In genomic region chr17:83238123-83239058, GRCm38 (mm10) we compare ENCODE assay signal across 12 mouse cellular contexts. TPM values are rescaled to one million over a fixed set of nuclear protein-coding genes. Genes with fewer than 3 reads are reported as not detected.
DNase-seq lines count a peak whose midpoint lies in the region; ATAC-seq lines count a peak whose summit lies in the region.
"Had no signal": no experiment of that assay in that cellular context is flagged by ENCODE, and none has a peak within 500 bp of the region (broad histone marks: within the 10 kb centered on the region; RNA-seq: fewer than 3 reads in every experiment).

No protein-coding gene starts in this region.

- peaks cover 14% of the 10 kb centered on the region for H3K4me1 ChIP-seq in kidney, embryonic 16.5 days (ENCODE audit: insufficient read depth, low read length)
- no peaks in the 10 kb centered on the region for H3K4me1 ChIP-seq in embryonic facial prominence, embryonic 11.5 days (ENCODE audit: control insufficient read depth, insufficient read depth, low read length)
- 0 out of 2 replicates have a peak, but pooled peaks cover 2% of the 10 kb centered on the region for H3K4me1 ChIP-seq in hindbrain, embryonic 11.5 days (replicated peaks; ENCODE audit: control insufficient read depth, insufficient read depth, low read length)
- no peaks in the 10 kb centered on the region for H3K4me1 ChIP-seq in midbrain, embryonic 14.5 days (ENCODE audit: control insufficient read depth, insufficient read depth, low read length)
- peaks cover 6% of the 10 kb centered on the region; the same call in 1 of the 2 replicates for H3K4me1 ChIP-seq in liver, embryonic 11.5 days (replicated peaks; ENCODE audit: control insufficient read depth, insufficient read depth, low read length)

- DNase-seq in kidney, postnatal 36 days, result no peak
- DNase-seq in embryonic facial prominence, embryonic 11.5 days (ENCODE audit: low spot score), result peak; percentile 24
- DNase-seq in hindbrain, embryonic 11.5 days (ENCODE audit: low spot score), result no peak
- DNase-seq in midbrain, embryonic 14.5 days, result no peak
- no peak for DNase-seq in liver, embryonic 11.5 days (ENCODE audit: low spot score)
- DNase-seq in layer of hippocampus, adult 9-10 months (ENCODE audit: low spot score), result no peak
- no peak for DNase-seq in right cerebral cortex, adult 2 months (ENCODE audit: low spot score in 2 of 2)
- DNase-seq: adrenal gland, adult 2 months; heart, postnatal 36 days; liver, postnatal 0 days had no signal

- no peaks in the 10 kb centered on the region for H3K36me3 ChIP-seq in kidney, embryonic 16.5 days (ENCODE audit: insufficient read depth, low read length)
- H3K36me3 ChIP-seq in embryonic facial prominence, embryonic 11.5 days (replicated peaks; ENCODE audit: control insufficient read depth, insufficient read depth, low read depth, low read length), result no peaks in the 10 kb centered on the region
- no peaks in the 10 kb centered on the region for H3K36me3 ChIP-seq in hindbrain, embryonic 11.5 days (ENCODE audit: control insufficient read depth, insufficient read depth, low read length)
- no peaks in the 10 kb centered on the region for H3K36me3 ChIP-seq in midbrain, embryonic 14.5 days (ENCODE audit: control insufficient read depth, insufficient read depth, low read length)
- no peaks in the 10 kb centered on the region for H3K36me3 ChIP-seq in liver, embryonic 11.5 days (ENCODE audit: control insufficient read depth, insufficient read depth, low read length)
- H3K36me3 ChIP-seq: G1E had no signal

- H3K4me2 ChIP-seq in kidney, embryonic 16.5 days (replicated peaks; ENCODE audit: low read depth, low read length), result no peak overlapping the region
- H3K4me2 ChIP-seq in embryonic facial prominence, embryonic 11.5 days (ENCODE audit: low read depth, low read length), result no peak overlapping the region
- H3K4me2 ChIP-seq in hindbrain, embryonic 11.5 days (replicated peaks; ENCODE audit: low read depth, low read length), result no peak overlapping the region
- H3K4me2 ChIP-seq in midbrain, embryonic 14.5 days (ENCODE audit: low read length), result no peak overlapping the region
- no peak overlapping the region for H3K4me2 ChIP-seq in liver, embryonic 11.5 days

- no peak overlapping the region for H3K27ac ChIP-seq in kidney, embryonic 16.5 days (ENCODE audit: low read length)
- H3K27ac ChIP-seq in embryonic facial prominence, embryonic 11.5 days (replicated peaks; ENCODE audit: low read depth, low read length), result no peak overlapping the region
- H3K27ac ChIP-seq in hindbrain, embryonic 11.5 days (ENCODE audit: low read depth, low read length), result no peak overlapping the region
- no peak overlapping the region for H3K27ac ChIP-seq in midbrain, embryonic 14.5 days (replicated peaks; ENCODE audit: low read depth, low read length)
- no peak overlapping the region for H3K27ac ChIP-seq in liver, embryonic 11.5 days (ENCODE audit: low read depth, low read length)

- no peaks in the 10 kb centered on the region for H3K9me3 ChIP-seq in kidney, embryonic 16.5 days (ENCODE audit: low read length)
- H3K9me3 ChIP-seq in embryonic facial prominence, embryonic 11.5 days (replicated peaks; ENCODE audit: control insufficient read depth, low read length), result no peaks in the 10 kb centered on the region
- no peaks in the 10 kb centered on the region for H3K9me3 ChIP-seq in hindbrain, embryonic 11.5 days (ENCODE audit: control insufficient read depth, low read length)
- H3K9me3 ChIP-seq in midbrain, embryonic 14.5 days (ENCODE audit: control insufficient read depth, low read length), result no peaks in the 10 kb centered on the region
- H3K9me3 ChIP-seq in liver, embryonic 11.5 days (ENCODE audit: control insufficient read depth, low read length), result no peaks in the 10 kb centered on the region

- H3K9ac ChIP-seq in kidney, embryonic 16.5 days (replicated peaks; ENCODE audit: low read length), result no peak overlapping the region
- H3K9ac ChIP-seq in embryonic facial prominence, embryonic 11.5 days (replicated peaks; ENCODE audit: low read length), result no peak overlapping the region
- H3K9ac ChIP-seq in hindbrain, embryonic 11.5 days (ENCODE audit: low read depth, low read length), result no peak overlapping the region
- H3K9ac ChIP-seq in midbrain, embryonic 14.5 days (replicated peaks; ENCODE audit: low read length), result no peak overlapping the region
- H3K9ac ChIP-seq in liver, embryonic 11.5 days (ENCODE audit: low read depth, low read length), result no peak overlapping the region
- H3K9ac ChIP-seq: liver, postnatal 0 days had no signal

- ATAC-seq in kidney, embryonic 16.5 days (ENCODE audit: low FRiP score, low TSS enrichment), result peak; percentile 66
- 0 out of 2 replicates have a peak, but pooled peaks have one; percentile 42 for ATAC-seq in embryonic facial prominence, embryonic 11.5 days (replicated peaks; ENCODE audit: insufficient number of reproducible peaks, low FRiP score, low TSS enrichment, low read depth)
- ATAC-seq in hindbrain, embryonic 11.5 days (ENCODE audit: low FRiP score), result peak; percentile 53; the same call in 1 of the 2 replicates
- 0 out of 2 replicates have a peak, but pooled peaks have one; percentile 34 for ATAC-seq in midbrain, embryonic 14.5 days (ENCODE audit: low FRiP score, low TSS enrichment)
- no peak for ATAC-seq in liver, embryonic 11.5 days (replicated peaks; ENCODE audit: low FRiP score)
- ATAC-seq: liver, postnatal 0 days had no signal

- no peaks in the 10 kb centered on the region for H3K27me3 ChIP-seq in kidney, embryonic 16.5 days (ENCODE audit: insufficient read depth, low read length)
- no peaks in the 10 kb centered on the region for H3K27me3 ChIP-seq in embryonic facial prominence, embryonic 11.5 days (ENCODE audit: control insufficient read depth, insufficient read depth, low read length)
- no peaks in the 10 kb centered on the region for H3K27me3 ChIP-seq in hindbrain, embryonic 11.5 days (ENCODE audit: control insufficient read depth, insufficient read depth, low read length)
- peaks cover 58% of the 10 kb centered on the region for H3K27me3 ChIP-seq in midbrain, embryonic 14.5 days (ENCODE audit: control insufficient read depth, insufficient read depth, low read length)
- H3K27me3 ChIP-seq in liver, embryonic 11.5 days (replicated peaks; ENCODE audit: control insufficient read depth, insufficient read depth, low read length), result no peaks in the 10 kb centered on the region

- H3K4me3 ChIP-seq in kidney, embryonic 16.5 days (ENCODE audit: low read length), result no peak overlapping the region
- H3K4me3 ChIP-seq in embryonic facial prominence, embryonic 11.5 days (ENCODE audit: low read depth, low read length), result no peak overlapping the region
- no peak overlapping the region for H3K4me3 ChIP-seq in hindbrain, embryonic 11.5 days (ENCODE audit: low read depth, low read length)
- no peak overlapping the region for H3K4me3 ChIP-seq in midbrain, embryonic 14.5 days (replicated peaks; ENCODE audit: low read depth, low read length)
- no peak overlapping the region for H3K4me3 ChIP-seq in liver, embryonic 11.5 days (ENCODE audit: low read depth, low read length)

- 60% methylated on average over 16 of the region's 16 CpGs for WGBS in kidney, embryonic 16.5 days
- 77% methylated on average over 16 of the region's 16 CpGs for whole genome bisulfite sequencing in embryonic facial prominence, embryonic 11.5 days
- 82% methylated on average over 16 of the region's 16 CpGs for WGBS in hindbrain, embryonic 11.5 days
- WGBS in midbrain, embryonic 14.5 days, result 71% methylated on average over 16 of the region's 16 CpGs
- WGBS in liver, embryonic 11.5 days, result 75% methylated on average over 16 of the region's 16 CpGs

RNA-seq across cellular contexts. Expression of gene Pkdcc, which starts 23.3 kb away (rescaled TPM):
- polyA plus RNA-seq in kidney, embryonic 16.5 days (2015; fragmentation: Nextera tagmentation; extraction: Ambion mirVana), result 29.9 and 31.6 TPM in 2 replicates
- polyA plus RNA-seq in embryonic facial prominence, embryonic 11.5 days (2014; fragmentation: Nextera tagmentation; extraction: Ambion mirVana), result 23.4 and 24.5 TPM in 2 replicates
- polyA plus RNA-seq in hindbrain, embryonic 11.5 days (2014; fragmentation: Nextera tagmentation; extraction: Ambion mirVana), result 9.6 and 10.8 TPM in 2 replicates
- 5.1 and 7.2 TPM in 2 replicates for polyA plus RNA-seq in midbrain, embryonic 14.5 days (2014; fragmentation: Nextera tagmentation; extraction: Ambion mirVana)
- polyA plus RNA-seq in liver, embryonic 11.5 days (2014; fragmentation: Nextera tagmentation; extraction: Ambion mirVana), result 14.3 and 19.4 TPM in 2 replicates
- polyA plus RNA-seq: G1E had no signal
